Mouse (Mus musculus) fibroblast of lung, adult 2 months (primary cell): ENCODE results near the gene Gm17079.
"Not testable (repeated sequence)": the region's sequence is repeated elsewhere in the genome, so short reads cannot be mapped to it uniquely, and the experiment has no call there.

ENCODE experiments used
- DNase-seq: peaks from one replicate; pipeline ENCODE4 v3.0.0-alpha.2; 2011; ENCODE audit warnings: low read depth

The Gm17079 gene

DNA sequence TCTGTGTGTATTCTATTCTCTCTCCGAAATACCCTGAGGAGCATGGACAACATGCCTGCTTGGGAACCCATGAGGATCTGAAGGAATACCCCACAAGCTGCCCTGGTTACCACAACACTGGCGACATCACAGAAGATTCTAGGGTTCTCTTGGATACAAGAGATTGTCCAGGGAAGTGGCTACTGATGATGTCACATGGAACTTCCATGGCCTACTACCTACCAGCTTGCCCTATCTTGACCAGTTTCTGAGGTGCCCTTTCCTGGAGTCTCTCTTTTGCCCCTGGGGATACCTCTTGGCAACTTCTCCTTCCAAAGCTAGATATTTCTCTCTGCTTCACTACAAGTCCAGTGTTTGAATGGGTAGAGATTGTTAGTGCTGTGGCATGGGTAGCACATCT is at the start of gene Gm17079:
TSS of gene Gm17079 (minus strand) at position 101 of the 400 bp plus-strand sequence.
- DNase-seq: not testable (repeated sequence)

DNA sequence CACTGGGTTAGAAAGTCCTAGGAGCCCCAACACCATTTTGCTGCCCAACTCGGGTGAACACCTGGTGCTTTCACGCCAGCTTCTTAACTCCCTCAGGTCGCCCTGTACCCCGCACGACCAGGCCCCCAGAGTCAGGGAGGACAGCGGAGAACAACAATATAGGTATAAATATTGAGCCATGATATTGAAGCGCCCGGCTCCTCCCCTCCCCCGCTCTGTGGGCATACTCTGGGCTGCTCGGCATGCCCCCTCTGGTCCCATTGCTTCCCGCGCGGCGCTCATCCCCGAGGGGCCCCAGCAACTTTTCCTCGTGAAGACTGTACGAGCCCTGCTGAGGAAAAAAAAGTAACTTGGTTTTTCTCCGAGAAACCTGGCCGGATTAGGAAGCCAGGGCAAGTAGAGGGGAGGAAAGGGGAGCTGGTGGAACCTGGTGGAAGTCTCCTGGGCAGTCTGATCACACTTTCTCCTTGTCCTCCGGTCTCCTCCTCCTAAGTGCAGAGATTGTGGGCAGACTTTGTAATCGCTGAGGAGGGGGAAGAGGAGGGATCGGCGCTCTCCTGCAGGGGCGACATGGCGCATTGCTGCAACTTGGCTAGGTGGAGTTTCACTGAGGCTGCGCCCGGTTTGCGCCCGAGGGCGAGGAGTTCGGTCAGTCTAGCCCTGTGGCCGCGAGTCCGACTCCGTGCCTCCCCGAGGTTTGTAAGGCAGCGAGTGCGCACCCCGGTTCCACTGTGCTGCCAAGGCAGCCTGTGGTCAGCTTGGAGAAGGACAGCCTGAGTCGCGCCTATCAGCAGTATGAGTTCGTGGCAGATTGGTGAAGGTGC is 45.3 kb upstream of the Gm17079 start:
- no peak for DNase-seq

DNA sequence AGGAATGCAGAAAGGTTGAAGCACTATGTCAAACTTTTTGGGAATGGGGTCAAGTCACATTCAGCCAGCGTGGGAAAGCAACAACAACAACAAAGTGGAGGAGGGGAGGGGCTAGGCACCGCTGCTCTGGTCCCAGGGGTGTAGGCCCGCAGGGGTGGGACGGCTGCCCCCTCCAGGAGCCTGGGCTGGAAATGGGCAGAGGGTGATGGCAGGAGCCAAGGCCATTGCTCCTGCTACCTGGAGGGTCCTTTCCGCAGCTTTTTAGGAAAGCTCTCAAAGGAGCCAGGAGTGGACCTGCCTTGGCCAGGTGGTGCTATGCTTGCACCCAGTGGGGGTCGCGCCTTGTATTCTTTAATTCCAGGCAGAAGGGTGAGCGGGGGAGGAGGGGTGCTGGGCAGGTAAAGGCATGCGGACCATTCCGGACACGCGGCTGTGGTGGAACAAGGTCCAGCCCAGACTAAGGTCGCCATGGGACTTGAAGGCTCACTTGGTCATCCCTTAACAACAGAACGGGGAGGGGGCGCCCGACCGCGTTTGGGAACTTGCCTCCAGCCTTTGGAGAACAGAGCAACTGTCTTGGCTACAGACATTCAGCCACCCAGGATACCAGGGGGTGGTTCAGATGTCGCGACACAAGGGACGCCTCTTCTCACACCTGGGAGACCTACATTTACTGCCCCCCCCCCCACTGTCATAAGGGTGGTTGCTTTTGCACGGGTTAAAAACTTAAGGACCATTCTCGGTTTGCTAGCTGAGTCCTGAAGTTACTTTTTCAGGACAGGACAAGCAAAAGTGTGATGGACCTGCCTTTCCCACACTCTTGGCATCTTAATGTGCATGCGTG is 44.1 kb upstream of the Gm17079 start:
- DNase-seq: no peak

DNA sequence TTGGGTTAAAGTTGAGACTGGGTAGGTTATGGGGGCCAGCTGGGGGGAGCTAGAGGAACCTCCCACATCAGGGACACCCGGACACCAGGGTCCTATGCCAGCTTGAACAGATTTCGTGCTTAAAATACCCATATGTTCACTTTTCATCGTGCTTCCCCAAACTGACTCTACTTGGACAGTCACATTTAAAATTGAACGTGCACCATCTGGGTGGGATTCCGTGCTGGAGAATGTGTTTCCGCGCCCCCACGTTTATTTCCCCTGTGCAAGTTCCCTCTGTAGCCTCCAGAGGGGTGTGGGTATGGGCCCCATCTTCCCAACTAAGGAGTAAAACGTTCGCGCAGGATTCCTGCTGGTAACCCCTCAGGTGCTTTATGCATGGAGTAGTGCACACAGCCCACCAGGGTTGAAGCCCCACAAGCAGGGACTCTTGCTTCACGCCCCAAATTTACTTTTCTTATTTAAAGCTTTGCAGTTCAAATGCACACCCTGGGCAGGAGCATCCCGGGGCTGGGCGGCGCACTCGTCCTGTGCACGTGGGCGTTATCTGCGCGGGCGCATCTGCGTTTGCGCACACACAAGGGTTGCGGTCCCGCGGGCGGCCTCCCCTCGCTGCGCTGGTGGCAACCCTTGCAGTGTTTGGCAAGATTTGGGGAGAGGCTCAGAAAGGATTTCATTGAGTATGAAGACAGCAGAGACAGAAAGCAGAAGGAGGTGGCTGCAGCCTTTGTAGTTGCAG is 43.3 kb upstream of the Gm17079 start:
- DNase-seq: no peak

DNA sequence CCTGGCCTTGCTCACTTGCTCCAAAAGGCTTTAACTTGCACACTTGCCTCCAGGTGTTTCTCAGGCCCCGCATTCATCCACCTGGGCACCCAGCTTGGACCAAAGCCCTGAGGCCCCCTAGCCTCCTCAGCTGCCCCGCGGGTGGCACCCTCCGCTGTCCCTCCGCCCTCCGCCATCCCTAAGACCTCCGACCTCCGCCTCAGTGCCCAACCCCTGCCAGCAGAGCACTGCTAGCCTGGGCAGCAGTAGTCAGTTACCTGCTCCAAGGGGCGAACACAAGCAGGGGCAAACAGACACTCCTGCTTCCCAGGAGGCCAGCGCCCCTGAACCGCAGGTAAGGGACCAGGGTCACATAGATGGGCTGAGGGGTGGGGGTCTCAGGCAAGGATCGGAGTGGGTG is 42.7 kb upstream of the Gm17079 start:
- no peak for DNase-seq

DNA sequence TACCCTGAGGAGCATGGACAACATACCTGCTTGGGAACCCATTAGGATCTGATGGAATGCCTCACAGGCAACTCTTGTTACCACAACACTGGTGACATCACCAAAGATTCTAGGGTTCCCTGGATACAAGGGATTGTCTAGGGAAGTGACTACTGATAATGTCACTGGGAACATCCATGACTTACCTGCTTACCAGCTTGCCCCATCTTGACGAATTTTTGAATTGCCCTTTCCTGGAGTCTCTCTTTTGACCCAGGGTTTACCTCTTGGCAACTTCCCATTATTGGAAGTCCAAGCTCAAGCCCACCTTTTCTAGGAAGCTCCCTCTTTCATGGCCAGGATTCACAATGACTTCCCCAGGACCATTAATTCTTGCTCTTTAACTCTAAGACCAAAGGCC is 21.8 kb upstream of the Gm17079 start, which contains the start of gene Gm5800:
TSS of gene Gm5800 (minus strand) at position 101 of the 400 bp plus-strand sequence.
- DNase-seq: no peak

DNA sequence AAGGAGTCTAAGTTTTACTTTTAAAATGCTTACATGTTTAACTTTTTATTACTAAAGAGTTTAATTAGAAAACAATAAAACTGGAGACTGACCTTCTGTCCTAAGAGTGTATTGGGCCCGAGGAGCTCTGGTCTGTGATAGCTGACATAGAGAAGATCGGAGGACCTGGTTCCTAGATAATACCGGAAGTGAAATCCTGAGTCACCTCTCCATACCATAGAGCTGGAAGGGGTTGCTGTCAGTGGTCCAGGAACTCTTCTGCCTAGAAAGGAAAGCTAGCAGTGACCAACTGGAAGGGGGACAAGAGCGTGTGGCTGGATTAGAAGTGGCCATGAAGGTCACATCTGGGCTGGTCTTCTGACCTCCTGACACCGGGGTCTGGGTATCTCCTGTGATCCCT is 18.0 kb downstream of the Gm17079 start:
- no peak for DNase-seq
